Mouse (Mus musculus) adrenal gland, adult (tissue): Measurements from ENCODE around the gene Slx4ip.

ENCODE experiments used
- DNase-seq, 2 experiments: peaks; one replicate each; pipeline ENCODE4 v3.0.0; 2022 to 2023; ENCODE audit warnings: low spot score in 1 of 2; ENCODE audit not compliant: inconsistent age in 2 of 2

Slx4ip gene

DNA sequence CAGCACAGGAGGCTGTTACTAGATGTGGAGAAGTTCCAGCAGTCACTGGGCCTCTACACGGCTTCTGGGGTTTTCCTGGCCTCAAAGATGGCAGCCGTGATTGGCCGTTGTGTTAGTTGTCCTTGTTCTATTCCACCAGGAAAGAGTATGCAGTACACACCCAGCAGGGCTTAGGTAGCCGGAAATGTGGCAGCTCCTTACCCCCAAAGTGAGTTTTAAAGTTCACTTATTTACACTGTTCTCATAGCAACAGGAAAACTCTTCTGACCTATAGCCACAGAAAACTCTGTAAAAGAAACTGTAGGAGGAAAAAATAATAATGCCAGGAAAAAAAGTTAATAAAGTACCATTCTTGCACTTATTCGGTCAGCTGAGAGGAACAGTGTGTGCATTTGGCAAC, 55.3 kb downstream of the Slx4ip start:
- no peak for DNase-seq

DNA sequence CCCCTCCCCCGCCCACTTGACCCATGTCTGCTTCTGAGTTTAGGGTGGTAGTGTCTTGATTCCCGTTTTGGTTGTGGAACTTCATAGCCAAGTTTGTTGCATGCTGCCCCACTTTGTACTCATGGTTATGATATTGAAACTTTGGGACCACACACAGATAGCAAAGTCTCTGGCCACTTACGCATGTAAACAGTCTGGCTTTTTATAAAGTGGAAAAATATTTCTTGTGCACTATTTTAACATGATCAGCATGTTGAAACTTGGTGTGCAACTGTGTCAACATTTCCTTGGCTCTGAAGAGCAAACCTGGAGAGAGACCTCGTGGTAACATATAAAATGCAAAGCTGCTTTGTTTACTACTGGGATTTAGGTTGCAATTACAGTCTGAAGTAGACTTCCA, 56.5 kb downstream of the Slx4ip start:
- DNase-seq = no peak

GRCm38 (mm10) chr2:136947937-136948336, 56.9 kb downstream of the Slx4ip start:
- peak; percentile 24 to 58 for DNase-seq

DNA sequence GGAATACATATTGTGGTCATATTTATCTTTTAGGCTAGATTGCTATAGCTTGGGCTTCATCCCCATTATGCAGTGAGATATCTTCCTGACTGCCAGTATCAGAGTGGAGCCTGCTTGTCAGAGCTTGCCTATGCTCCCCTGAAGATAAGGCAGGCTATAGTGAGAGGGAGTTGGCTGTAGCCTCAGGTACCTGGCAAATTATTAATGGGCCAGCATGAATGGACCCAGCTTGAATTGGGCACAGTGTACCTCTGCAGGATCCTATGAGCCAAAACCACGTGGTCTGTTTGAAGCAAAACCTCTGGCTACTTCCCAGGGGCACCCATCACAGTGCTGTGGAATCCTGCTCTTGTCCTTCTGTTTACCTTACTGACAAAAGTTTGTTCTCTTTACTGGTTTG, 61.2 kb downstream of the Slx4ip start:
- DNase-seq = peak in 1 of 2 experiments; percentile 10

DNA sequence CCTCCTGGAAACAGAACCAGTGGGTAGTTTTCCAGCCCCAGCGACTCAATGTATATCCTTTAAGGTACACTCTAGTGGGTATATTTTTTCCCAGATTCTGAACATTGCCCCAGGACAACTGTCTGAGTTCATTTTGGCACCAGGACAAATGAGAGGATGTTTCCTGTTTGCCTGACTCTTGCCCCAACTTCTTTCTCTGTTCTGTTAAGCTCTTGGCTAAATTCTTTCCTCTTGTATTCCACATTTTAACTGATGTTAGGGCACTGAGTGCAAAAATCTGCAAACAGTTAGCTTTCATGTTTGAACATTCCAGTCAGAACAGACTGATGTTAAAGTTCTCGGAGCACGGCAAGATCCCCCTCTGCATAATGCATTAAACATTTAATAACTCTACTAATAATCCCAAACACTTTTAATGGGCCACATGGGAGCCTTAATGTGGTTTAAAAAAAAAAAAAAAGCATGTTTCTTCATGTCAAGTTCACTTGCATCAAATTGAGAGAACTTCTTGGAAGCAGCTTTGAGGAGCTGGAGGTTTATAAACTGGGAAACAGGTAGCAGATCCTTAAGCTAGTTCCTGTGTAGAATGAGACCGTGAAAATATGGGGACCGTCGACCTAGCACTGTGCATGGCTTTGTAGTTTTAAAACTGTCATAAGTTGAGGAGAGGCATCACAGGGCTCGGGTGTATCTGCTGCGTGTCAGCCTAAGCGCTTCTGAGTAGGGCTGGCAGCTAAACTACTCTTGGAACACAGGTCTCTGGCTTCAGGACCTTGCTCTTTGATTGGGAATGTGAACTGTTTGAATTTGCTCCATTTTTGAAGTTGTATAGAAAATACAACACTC, 64.9 kb downstream of the Slx4ip start:
- DNase-seq = peak in 1 of 2 experiments; percentile 20

DNA sequence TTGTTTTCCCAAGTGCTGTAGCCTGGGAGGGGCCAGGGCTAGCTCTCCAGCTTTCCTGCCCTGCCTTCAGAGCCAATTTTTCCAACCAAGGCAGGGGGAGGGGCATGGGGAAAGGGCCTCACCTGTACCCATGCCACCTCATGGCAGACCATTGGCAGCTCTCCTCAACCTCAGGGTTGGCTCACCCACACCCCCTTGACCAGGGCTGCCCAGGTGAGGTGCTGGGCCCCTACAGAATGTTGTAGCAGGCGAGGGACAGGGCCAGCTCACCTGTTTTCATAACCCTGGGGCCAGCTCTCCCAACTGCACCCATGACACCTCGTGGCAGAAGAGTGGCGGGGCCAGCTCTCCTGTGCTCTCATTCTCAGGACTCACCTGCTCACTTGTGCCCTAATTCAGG, 67.7 kb downstream of the Slx4ip start:
- DNase-seq = no peak

- no peak for DNase-seq
Observed at GRCm38 (mm10) chr2:136975774-136976173, 84.8 kb downstream of the Slx4ip start.

DNA sequence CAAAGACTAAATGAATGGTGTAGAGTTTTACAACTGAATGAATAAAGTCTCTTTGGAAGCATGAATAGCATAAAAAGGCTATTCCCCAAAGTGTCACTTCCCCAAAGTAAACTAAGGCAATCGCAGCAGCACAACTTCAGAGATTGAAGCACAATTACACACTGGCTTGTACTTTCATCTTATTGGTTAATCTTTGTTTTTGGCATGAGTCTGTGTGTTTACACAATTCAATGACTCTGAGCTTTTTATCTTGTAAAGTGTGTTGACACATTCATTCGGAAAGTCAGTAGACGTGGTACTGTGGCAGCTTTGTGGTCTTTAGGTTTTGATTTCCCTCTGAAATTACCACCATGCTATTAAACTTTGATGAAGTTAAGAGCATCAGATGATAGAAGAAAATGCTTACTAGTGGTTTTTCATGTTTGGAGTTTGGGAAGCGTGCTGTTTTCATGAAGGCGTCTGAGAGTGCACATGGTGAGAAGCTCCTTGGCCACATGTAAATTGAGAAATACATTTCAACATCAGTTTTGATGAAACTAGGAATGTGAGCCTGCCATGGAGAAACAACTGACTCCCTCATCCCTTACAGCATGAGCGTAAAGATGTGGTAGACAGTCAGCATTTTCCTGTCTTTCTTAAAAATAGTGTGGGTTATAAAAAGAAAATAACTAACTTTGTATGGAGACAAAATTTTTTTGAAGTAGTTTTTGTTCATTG, 88.2 kb downstream of the Slx4ip start:
- peak in 1 of 2 experiments; percentile 51 for DNase-seq

- DNase-seq = no peak
Observed at GRCm38 (mm10) chr2:136981062-136981879, 90.3 kb downstream of the Slx4ip start.

- no peak for DNase-seq
Observed at GRCm38 (mm10) chr2:136983959-136984358, 92.9 kb downstream of the Slx4ip start.

- no peak for DNase-seq
Observed at GRCm38 (mm10) chr2:136985998-136986730, 95.1 kb downstream of the Slx4ip start.

DNA sequence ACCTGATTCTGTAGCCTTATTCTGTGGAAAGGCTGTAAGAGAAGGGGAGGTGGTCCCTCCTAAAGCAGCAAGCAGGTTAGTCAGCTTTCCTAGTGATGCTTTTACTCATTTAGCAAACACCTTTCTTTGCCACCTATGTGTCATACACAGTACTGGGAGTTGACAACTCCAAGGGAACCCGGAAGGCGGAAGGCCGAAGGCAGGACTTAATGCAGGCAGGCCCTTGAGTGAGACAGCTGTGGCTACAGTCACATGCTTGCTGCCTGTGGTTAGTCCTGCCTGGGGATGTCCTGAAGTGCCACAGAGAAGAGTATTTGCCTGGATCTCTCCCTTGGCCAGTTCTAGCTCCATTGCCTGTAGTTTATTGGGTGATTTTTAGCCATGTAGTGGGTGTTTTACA, 102.1 kb downstream of the Slx4ip start:
- no peak for DNase-seq

DNA sequence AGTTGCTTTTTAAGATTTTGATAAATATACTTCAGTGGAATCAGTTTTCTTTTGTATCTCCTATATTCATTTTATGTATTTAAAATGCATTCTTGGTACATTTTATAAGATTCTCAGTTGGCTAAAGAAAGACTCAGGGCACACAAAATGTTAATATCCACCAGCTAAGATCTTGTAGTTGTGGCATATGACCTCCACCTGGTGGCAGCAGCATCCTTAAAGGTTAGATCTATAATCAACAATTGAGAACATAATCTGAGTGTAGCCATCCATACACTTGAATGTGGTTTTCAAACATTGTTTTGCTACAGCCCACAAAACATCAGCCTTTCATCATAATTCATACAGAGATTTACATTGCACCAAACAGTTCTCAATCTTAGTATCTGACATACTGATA, 106.1 kb downstream of the Slx4ip start:
- peak in 1 of 2 experiments; percentile 51 for DNase-seq

DNA sequence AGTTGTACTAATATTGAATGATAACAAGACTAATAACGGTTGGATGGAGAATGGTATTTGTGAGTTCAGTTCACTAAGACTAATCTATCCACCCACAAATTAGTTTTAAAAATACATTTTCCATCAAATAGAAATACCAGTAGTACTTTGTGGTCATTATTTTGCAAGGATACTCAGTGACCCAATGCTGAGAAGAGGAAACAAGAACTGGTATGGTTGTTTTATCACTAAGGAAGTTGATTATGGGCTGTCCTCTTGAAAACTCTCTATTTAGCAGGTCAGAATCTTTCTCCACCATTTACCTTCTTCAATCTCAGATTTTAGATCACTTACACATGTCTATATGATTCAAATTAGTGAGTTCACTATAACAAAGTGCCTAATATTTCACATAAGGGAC, 111.0 kb downstream of the Slx4ip start:
- DNase-seq = no peak

DNA sequence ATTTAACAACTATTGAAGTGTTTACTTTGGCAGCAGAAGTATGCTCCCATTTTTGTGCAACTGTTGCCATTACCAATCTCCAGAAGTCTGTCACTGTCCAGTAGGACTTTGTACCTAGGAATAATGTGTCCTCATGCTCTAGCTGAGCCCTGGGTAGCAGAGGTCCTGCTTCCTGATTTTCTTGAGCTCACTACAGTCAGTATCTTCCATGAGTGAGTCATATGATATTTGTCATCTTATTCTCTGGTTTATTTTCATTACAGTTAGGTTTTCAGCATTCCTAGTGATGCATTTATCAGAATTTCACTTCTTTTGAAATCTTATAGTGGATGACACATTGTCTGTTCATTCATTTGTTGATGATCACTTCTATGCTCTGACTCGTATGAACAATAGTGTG, 115.6 kb downstream of the Slx4ip start:
- no peak for DNase-seq

DNA sequence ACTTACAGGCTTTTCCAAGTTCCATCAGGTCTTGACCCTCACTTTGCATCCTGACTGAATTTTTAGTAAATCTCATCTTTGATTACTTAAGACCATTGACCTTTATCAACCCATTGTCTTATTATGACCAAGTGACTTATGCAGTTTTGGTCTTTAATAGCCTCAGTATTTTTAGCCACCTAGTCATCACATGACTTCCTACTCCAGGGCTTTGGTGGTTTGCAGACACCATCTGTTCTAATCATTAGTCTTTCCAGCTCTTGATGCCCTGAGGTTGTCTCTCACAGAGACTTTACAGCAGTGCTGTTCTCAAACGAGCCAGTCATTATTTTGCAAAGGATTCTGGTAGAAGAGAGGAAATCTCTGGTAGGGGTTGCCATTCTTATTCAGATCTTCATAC, 121.0 kb downstream of the Slx4ip start:
- no peak for DNase-seq

- DNase-seq = no peak
Observed at GRCm38 (mm10) chr2:137013151-137013550, 122.1 kb downstream of the Slx4ip start.

- DNase-seq = no peak
Observed at GRCm38 (mm10) chr2:137013811-137014350, 122.9 kb downstream of the Slx4ip start.

- no peak for DNase-seq
Observed at GRCm38 (mm10) chr2:137014423-137014822, 123.4 kb downstream of the Slx4ip start.

DNA sequence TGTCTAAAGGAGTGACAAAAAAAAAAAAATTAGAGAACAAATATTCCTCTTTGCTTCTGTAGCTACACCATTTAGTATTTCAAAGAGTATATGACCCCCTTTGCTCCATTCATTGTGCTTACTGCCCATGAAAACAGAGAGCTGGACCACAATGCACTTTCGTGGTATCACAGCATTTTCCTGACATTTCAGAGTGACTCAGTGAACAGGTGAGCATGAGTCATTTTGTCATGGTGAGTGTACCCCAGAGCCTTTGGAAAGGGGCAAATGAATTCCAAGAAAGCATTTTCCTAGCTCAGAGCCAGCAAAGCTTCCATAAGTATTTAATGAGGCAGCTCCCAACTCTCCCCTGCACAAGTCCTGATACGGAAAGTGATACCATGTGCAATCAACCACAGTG, 153.1 kb downstream of the Slx4ip start:
- no peak for DNase-seq
